Mouse (Mus musculus) limb, embryonic 15.5 days (tissue): Measurements from ENCODE around the gene Map3k7. TPM values are rescaled to one million over a fixed set of nuclear protein-coding genes. Genes with fewer than 3 reads are reported as not detected.

ENCODE experiments used
- ATAC-seq: fragments of 200-750 bp; cut with Nextera tagmentation; 2 replicates; pipeline ENCODE4 v1.8.0; 2017; ENCODE audit warnings: low read depth, moderate TSS enrichment; ENCODE audit not compliant: insufficient number of reproducible peaks, low FRiP score, low TSS enrichment
- H3K27ac ChIP-seq: fragments of 300-500 bp; sonication (generic); 2 replicates; pipeline ENCODE4 v1.5.1; 2015; ENCODE audit warnings: moderate library complexity, mild to moderate bottlenecking, inconsistent platforms
- H3K27me3 ChIP-seq: fragments of 300-500 bp; sonication (generic); 2 replicates; pipeline ENCODE4 v1.6.1; 2015; ENCODE audit warnings: inconsistent platforms
- H3K36me3 ChIP-seq: fragments of 300-500 bp; sonication (generic); 2 replicates; pipeline ENCODE4 v1.6.1; 2015; ENCODE audit warnings: inconsistent platforms
- H3K4me1 ChIP-seq: fragments of 300-500 bp; sonication (generic); 2 replicates; pipeline ENCODE4 v1.6.1; 2015; ENCODE audit warnings: inconsistent platforms
- H3K4me2 ChIP-seq: fragments of 300-500 bp; sonication (generic); 2 replicates; pipeline ENCODE4 v1.6.1; 2015; ENCODE audit warnings: mild to moderate bottlenecking, inconsistent platforms
- H3K4me3 ChIP-seq: fragments of 300-500 bp; sonication (generic); 2 replicates; pipeline ENCODE4 v1.5.1; 2015; ENCODE audit warnings: mild to moderate bottlenecking, inconsistent platforms
- H3K9ac ChIP-seq: fragments of 300-500 bp; sonication (generic); 2 replicates; pipeline ENCODE4 v1.6.1; 2015; ENCODE audit warnings: inconsistent platforms
- H3K9me3 ChIP-seq: fragments of 300-500 bp; sonication (generic); 2 replicates; pipeline ENCODE4 v1.6.1; 2016; ENCODE audit warnings: inconsistent platforms
- whole genome bisulfite sequencing: fragments of 180-500 bp; shearing (Covaris S2); methylation state at CpG from one replicate; pipeline ENCODE4 v1.1.7; 2015; 5-methylcytosine and 5-hydroxymethylcytosine counted together
- polyA plus RNA-seq: library from polyadenylated mRNA; unstranded; fragments of >200 nt; fragmentation: Nextera tagmentation; extraction: Ambion mirVana; gene quantifications from 2 replicates; pipeline ENCODE4 v1.2.1, GENCODE M21; 2015

Gene Map3k7
- polyA plus RNA-seq, 1 experiment from 2014 or later, result 30.5 TPM

DNA sequence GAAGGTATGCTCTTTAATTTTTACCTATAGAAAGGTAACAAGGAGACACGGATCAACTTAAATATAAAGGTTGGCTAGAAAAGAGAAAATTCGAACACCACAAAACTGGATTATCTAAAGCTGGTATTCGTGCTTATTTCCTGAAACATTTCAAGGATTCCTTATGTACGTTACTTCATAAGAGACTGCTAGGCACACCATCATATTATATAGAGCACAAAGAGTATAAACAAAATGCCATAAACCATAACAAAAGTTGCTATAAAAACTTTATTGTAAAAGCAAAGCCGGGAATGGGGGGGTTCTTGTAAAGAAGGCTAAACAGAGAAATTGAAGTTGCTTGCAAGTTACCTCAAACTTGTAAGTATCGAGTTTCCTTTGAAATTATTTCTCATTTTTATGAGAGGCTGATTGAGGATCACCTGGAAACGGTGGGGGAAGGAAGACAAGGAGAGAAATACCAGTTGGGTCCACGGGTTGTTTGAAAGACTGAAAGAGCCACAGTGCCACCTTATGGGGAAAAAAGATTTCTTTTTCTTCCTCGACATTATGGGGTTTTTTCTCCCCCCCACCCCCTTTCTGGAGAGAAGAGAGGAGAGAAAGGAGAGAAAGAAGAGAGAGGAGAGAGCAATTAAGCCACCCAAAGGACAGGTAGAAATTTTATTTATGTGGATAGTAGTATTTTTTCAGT is 25.3 kb upstream of the Map3k7 start:
- Histone ChIP-seq H3K36me3 (no peaks in the 10 kb centered on the region), H3K27ac (no peak overlapping the region), H3K4me1 (peaks cover 12% of the 10 kb centered on the region), H3K9me3 (no peaks in the 10 kb centered on the region), H3K4me2 (peak overlapping the region; percentile 30), H3K9ac (no peak overlapping the region), H3K27me3 (no peaks in the 10 kb centered on the region; the same call in 1 of the 2 replicates), H3K4me3 (peak overlapping the region; percentile 14)
- whole genome bisulfite sequencing, result 8% methylated on average over 9 of the region's 9 CpGs
- no peak for ATAC-seq

DNA sequence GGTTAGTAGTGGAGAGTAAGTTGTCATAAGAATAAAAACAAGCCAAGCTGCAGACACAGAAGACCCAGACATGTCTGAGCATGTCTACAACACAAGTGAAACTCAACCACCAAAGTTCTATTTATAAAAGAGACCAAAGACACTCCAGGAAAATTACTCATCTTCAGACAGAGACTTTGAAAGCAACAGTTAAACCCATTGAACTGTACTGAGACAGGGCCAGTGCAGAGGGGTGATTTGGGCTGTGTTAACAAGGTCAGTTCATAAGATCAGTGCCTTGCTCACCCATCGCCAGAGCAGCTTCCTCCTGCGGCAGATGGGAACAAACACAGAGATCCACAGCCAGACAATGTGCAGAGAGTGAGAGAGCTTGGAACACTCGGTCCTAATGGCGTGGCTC is 22.3 kb upstream of the Map3k7 start:
- no peak overlapping the region for H3K4me2 ChIP-seq
- no peak for ATAC-seq
- 71% methylated on average over 4 of the region's 4 CpGs for WGBS
- H3K9me3 ChIP-seq, result no peaks in the 10 kb centered on the region
- H3K4me1 ChIP-seq, result peaks cover 11% of the 10 kb centered on the region
- no peaks in the 10 kb centered on the region; the same call in 1 of the 2 replicates for H3K27me3 ChIP-seq
- no peak overlapping the region for H3K27ac ChIP-seq
- H3K4me3 ChIP-seq, result no peak overlapping the region
- H3K9ac ChIP-seq, result no peak overlapping the region
- no peaks in the 10 kb centered on the region for H3K36me3 ChIP-seq

DNA sequence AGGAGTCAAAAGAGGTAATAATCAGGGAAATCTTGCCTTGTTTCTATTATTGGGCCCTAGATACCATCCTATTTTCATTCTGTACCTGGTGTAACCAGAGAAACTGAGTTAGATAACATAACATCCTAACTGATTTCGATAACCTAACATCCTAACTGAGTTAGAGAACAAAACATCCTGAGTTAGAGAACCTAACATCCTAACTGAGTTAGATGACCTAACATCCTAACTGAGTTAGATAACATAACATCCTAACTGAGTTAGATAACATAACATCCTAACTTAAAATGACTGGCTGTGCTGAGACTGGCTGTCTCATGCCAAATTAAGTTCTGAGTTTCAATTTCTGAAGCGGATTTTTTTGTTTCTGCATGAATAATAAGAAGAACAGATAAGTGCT is 20.9 kb upstream of the Map3k7 start:
- Histone ChIP-seq H3K4me1 (no peaks in the 10 kb centered on the region), H3K36me3 (no peaks in the 10 kb centered on the region), H3K27ac (no peak overlapping the region), H3K9ac (no peak overlapping the region), H3K4me3 (no peak overlapping the region), H3K27me3 (no peaks in the 10 kb centered on the region; the same call in 1 of the 2 replicates), H3K9me3 (no peaks in the 10 kb centered on the region), H3K4me2 (no peak overlapping the region)
- no peak for ATAC-seq
- 93% methylated on average over 2 of the region's 2 CpGs for WGBS

DNA sequence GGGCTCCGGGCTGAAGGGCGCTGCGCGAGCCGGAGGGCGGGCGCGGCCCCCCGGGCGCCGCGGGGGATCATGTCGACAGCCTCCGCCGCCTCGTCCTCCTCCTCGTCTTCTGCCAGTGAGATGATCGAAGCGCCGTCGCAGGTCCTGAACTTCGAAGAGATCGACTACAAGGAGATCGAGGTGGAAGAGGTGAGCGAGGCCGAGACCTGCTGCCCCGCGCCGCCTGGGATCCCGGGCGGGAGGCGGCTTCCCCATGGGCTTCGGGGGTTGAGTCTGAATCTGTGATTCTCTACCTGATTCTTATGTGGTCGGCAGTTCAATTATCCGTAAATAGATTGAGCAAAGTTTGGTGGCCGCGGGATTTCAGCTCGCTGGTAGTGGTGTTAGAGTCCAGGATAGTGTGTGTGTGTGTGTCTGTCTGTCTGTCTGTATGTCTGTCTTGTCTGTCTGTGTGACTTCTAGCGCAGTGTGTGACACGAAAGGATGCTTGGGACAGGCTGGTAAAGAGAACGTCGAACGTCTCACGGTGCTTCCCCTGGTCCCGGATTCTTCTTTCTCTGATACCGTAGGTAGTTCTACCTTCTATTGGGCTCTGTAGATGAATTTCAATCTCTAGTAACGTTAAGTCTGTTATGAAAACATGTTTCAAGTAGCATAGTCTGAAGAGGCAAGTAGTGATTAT is 438 bp downstream of the Map3k7 start:
- H3K9ac ChIP-seq, result peak overlapping the region; percentile 88
- under 1% methylated on average over 47 of the region's 47 CpGs for WGBS
- H3K9me3 ChIP-seq, result no peaks in the 10 kb centered on the region
- H3K36me3 ChIP-seq, result no peaks in the 10 kb centered on the region
- H3K27ac ChIP-seq, result peak overlapping the region; percentile 99
- H3K27me3 ChIP-seq, result no peaks in the 10 kb centered on the region
- H3K4me3 ChIP-seq, result peak overlapping the region; percentile 78
- H3K4me1 ChIP-seq, result peaks cover 14% of the 10 kb centered on the region
- peak overlapping the region; percentile 61 for H3K4me2 ChIP-seq
- no peak for ATAC-seq

DNA sequence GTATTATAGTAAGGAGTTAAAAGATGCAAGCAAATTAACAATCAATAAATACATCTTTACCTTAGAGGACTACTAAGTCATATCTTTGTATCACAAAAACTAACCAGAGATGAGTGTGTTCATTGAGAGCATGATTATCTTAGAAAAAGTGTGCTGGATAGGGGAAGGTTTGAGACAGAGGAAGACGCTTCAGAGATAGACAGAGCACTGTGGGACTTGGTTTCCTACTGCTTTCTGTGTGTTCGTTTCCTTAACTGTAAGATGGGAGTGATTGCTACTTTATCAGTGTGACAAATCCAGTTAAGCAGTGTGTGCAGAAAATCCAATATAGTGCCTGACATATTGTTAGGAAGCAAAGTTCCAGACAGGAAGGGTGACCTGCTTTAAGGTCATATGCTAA is 1.3 kb downstream of the Map3k7 start:
- no peak overlapping the region for H3K9ac ChIP-seq
- H3K4me3 ChIP-seq, result peak overlapping the region; percentile 78; the same call in 1 of the 2 replicates

DNA sequence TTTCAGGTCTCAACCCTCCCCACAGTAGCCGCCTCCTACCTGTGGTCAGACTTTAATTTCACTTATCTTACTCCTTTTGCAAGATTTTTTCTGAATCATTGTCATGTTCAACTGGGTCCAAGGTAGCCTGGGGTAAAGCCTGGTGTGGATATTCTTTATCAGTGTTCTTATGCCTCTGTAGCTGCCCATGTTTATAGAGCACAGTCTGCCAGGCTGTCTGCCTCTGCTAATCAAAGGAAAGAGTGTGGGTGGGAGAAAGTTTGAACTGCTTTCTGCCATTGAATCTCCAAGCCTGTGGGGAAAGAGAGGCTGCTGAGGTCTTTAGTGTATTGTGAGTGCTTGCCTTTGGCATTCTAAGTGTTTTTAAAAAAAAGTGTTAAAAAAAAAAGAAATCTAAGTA is 7.5 kb downstream of the Map3k7 start:
- no peaks in the 10 kb centered on the region for H3K9me3 ChIP-seq
- no peak overlapping the region for H3K27ac ChIP-seq
- H3K4me2 ChIP-seq, result no peak overlapping the region
- H3K9ac ChIP-seq, result no peak overlapping the region
- no peaks in the 10 kb centered on the region for H3K36me3 ChIP-seq
- H3K4me3 ChIP-seq, result no peak overlapping the region
- H3K4me1 ChIP-seq, result no peaks in the 10 kb centered on the region
- no peaks in the 10 kb centered on the region for H3K27me3 ChIP-seq
- ATAC-seq, result no peak
- 94% methylated on average over 1 of the region's 1 CpGs for WGBS

More for the DNA sequence above, 1.3 kb downstream of the Map3k7 start:
- H3K9me3 ChIP-seq, result no peaks in the 10 kb centered on the region
- WGBS, result 56% methylated on average over 2 of the region's 2 CpGs
- H3K27ac ChIP-seq, result no peak overlapping the region
- no peaks in the 10 kb centered on the region for H3K27me3 ChIP-seq
- H3K4me2 ChIP-seq, result peak overlapping the region; percentile 61; the same call in 1 of the 2 replicates
- H3K36me3 ChIP-seq, result no peaks in the 10 kb centered on the region
- no peak for ATAC-seq
- H3K4me1 ChIP-seq, result peaks cover 14% of the 10 kb centered on the region

DNA sequence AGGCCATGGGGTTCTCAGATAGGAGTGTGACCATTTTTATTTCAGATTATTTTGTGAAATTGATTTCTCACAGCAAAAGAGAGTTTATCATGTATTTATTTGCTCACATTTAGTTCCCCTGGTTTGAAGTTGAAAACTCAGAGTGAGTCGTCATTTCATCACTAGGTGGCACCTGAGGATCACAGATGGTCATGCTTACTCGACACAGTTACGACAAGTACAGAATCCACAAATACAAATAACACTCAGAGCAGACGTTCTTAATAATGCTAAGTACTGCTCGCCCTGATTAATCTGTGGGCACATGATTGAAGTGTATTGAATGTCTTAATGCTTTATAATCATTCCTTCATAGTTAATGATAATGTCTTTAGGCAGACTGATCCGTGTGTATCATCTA is 8.3 kb downstream of the Map3k7 start:
- Histone ChIP-seq H3K4me2 (no peak overlapping the region), H3K9me3 (no peaks in the 10 kb centered on the region), H3K27me3 (no peaks in the 10 kb centered on the region), H3K4me3 (no peak overlapping the region), H3K4me1 (no peaks in the 10 kb centered on the region), H3K36me3 (peaks cover 7% of the 10 kb centered on the region; the same call in 1 of the 2 replicates), H3K27ac (no peak overlapping the region), H3K9ac (no peak overlapping the region)
- no peak for ATAC-seq
- 54% methylated on average over 6 of the region's 6 CpGs for WGBS

DNA sequence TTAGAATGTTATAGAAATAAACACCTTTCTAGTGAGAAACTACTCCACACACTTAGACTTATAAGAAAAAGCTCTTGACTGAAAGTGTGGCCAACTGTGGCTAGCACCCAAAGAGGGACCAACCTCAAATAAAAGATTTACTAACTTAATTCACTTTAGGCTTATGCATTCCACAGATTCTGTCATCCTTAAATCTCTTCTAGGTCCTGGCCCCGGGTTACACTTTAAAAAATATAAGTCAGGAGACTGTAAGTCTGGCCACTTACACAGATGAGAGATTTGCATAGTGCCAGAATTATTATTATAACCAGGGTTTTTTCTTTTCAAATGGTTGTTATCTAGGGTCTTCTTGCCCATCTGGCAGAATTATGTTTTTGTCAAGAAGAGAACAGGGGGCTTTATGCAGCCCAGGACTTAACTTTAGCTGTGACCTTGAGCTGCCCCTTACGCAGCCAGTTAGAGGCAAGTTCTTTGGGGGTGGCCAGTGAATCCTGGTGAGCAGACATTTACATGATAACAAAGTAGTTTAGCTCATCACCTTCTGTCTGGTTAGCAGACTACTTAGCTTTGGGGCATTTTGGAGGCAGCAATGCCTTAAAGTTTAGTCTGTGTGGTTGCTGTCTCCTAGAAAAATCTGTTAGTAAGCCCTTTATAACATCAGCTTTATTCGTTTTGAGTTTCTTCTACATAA is 11.5 kb downstream of the Map3k7 start:
- no peak for ATAC-seq
- H3K36me3 ChIP-seq, result peaks cover 21% of the 10 kb centered on the region
- H3K27me3 ChIP-seq, result no peaks in the 10 kb centered on the region
- WGBS, result 77% methylated on average over 3 of the region's 3 CpGs
- H3K9ac ChIP-seq, result no peak overlapping the region
- no peak overlapping the region for H3K27ac ChIP-seq
- H3K4me1 ChIP-seq, result no peaks in the 10 kb centered on the region
- no peaks in the 10 kb centered on the region for H3K9me3 ChIP-seq
- H3K4me2 ChIP-seq, result no peak overlapping the region
- no peak overlapping the region for H3K4me3 ChIP-seq

DNA sequence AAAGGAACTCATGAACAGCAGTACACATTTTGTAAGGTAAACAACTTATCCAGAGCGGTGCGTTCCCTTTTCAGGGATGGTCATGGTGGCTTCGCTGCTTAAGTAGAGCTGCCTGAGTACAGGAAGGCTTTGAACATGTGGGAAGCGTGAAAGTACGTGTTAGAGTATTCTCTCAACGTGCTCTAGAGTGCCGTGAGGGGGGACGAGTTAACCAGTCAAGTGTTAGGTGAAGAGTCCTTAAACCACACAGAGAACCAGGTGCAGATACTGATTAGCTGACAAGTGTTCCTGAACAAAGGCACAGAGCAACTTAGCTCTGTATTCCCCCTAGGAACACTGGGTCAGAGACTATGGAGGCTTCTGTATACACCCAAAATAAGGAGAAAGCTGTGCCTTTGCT is 18.0 kb downstream of the Map3k7 start:
- Histone ChIP-seq H3K4me2 (no peak overlapping the region), H3K4me3 (no peak overlapping the region), H3K27ac (no peak overlapping the region), H3K9ac (no peak overlapping the region), H3K27me3 (no peaks in the 10 kb centered on the region), H3K36me3 (peaks cover 49% of the 10 kb centered on the region), H3K9me3 (no peaks in the 10 kb centered on the region), H3K4me1 (no peaks in the 10 kb centered on the region)
- no peak for ATAC-seq
- WGBS, result 93% methylated on average over 8 of the region's 8 CpGs

DNA sequence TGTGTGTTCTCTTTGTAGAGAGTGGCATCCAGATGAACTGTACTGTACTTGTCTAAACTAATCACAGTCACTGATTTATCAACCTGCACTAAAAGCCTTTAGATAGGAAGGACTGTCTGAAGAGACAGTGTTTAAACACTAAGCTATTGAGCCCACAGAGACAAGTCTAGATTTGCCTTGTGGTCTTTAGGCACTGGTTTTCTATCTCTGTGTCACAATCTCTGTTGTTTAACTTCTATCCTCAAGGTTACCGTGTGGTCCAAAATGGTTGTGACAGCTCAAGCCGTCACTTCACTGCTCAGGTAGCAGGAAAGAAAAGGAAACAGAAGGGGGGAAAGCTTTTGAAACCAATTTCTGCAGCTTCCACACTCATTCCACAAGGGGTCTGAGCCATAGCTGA is 29.5 kb downstream of the Map3k7 start:
- WGBS, result 92% methylated on average over 2 of the region's 2 CpGs
- no peak overlapping the region for H3K4me2 ChIP-seq
- H3K36me3 ChIP-seq, result peaks cover 60% of the 10 kb centered on the region
- no peaks in the 10 kb centered on the region for H3K4me1 ChIP-seq
- H3K9me3 ChIP-seq, result no peaks in the 10 kb centered on the region
- H3K27ac ChIP-seq, result no peak overlapping the region
- no peak overlapping the region for H3K9ac ChIP-seq
- H3K27me3 ChIP-seq, result no peaks in the 10 kb centered on the region
- no peak overlapping the region for H3K4me3 ChIP-seq
- no peak for ATAC-seq

DNA sequence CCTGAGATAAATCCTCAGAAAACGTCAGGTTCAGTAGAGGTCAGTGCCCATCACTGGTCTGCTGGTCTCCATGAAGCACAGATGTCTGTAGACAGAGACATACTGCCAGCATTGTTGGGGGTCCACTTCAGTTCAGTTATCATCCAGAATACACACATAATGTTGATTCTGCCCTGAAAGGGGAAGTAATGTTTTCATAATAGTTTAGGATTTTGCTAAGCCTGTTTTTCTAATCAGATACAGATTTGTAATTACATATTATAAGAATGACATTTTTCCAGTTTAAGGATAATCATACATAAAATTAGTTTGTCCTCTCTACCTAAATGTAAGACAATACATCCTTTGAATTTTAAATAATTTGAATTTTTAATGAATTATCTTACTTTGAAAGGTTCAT is 30.0 kb downstream of the Map3k7 start:
- Histone ChIP-seq H3K4me3 (no peak overlapping the region), H3K9ac (no peak overlapping the region), H3K27me3 (no peaks in the 10 kb centered on the region), H3K4me2 (no peak overlapping the region), H3K4me1 (no peaks in the 10 kb centered on the region), H3K27ac (no peak overlapping the region), H3K36me3 (peaks cover 55% of the 10 kb centered on the region), H3K9me3 (no peaks in the 10 kb centered on the region)
- no peak for ATAC-seq
- 54% methylated on average over 1 of the region's 1 CpGs for WGBS

DNA sequence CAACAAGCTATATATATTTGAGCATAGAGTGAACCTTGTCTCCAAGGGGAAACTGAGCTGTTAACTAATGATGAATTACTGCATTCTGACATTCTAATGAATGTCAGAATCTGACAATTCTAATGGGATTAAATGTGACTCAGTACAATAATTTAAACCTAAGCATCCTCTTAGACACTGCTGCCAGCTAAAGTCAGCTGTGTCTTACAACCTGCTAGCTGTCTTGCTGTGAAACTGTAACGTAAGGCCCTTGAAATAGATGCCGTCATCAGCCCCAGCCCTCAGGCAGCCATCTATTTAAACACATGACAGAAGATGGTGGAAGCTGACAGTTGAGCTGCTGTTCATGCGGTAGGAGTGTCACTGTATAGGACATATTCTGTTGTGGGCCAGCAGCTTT is 37.6 kb downstream of the Map3k7 start:
- H3K9me3 ChIP-seq, result no peaks in the 10 kb centered on the region
- H3K4me2 ChIP-seq, result no peak overlapping the region
- H3K9ac ChIP-seq, result no peak overlapping the region
- 78% methylated on average over 3 of the region's 3 CpGs for WGBS
- H3K27ac ChIP-seq, result no peak overlapping the region
- no peaks in the 10 kb centered on the region for H3K4me1 ChIP-seq
- ATAC-seq, result no peak
- no peak overlapping the region for H3K4me3 ChIP-seq
- H3K36me3 ChIP-seq, result peaks cover 35% of the 10 kb centered on the region
- no peaks in the 10 kb centered on the region for H3K27me3 ChIP-seq
